Mouse (Mus musculus): ENCODE data around the gene Mbd6. TPM values are rescaled to one million over a fixed set of nuclear protein-coding genes. Genes with fewer than 3 reads are reported as not detected.
A peak's percentile ranks its signal among the peaks of the same experiment; 100 is the strongest.

Mbd6 gene
- polyA plus RNA-seq, 1 experiment, result 27.2 TPM

DNA sequence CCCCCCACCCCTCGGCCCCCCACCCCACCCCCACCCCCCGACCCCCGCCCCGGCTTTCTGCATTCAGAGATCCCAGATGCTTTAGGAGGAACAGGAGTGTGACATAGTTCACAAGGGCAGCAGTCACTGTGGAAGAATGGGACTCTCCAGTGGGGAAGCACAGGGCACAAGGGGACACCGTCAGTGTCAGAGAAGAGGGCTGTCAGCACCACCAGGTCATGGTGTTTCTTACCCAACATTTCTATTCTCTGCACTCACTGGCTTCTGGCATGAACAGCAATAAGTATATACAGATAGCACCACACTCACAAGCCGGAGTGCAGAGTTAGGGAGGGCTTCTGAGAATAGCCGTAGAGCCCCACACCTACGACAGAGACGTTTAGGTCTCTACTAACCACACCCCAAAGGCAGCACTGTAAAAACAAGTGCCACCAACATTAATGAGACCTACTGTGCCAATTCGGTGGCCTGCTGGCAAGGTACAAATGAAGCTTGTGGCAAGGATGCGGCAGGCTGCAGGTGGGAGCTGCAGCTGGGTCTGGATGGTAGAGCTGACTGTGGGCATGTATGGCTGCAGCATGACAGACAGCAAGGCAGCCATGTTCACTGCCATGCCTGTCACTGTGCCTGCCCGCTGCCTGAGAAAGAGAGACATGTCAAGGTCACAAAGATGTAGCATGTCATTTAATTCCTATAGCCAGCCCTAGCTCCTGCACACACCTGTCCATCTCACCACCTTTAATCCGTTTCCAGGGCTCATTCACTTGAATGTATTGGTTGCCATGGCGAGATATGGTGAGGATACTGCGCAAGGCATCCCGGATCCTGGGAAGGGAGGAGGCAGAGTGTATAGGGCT lies 8.4 kb upstream of the Mbd6 start:
- peak; percentile 61 for TF ChIP-seq POLR2A (IDR thresholded peaks at IDR 0.05; ENCODE audit: low read depth, low read length)
- no peak for TF ChIP-seq CTCF (IDR thresholded peaks at IDR 0.05; ENCODE audit: borderline replicate concordance, insufficient read depth, low read length)
- no peak overlapping the region for H3K4me3 ChIP-seq (ENCODE audit: insufficient read depth, low read length)
- H3K4me1 ChIP-seq (ENCODE audit: control insufficient read depth, insufficient read depth, low read length), result peaks cover 3% of the 10 kb centered on the region; the same call in 1 of the 2 replicates
- no peak overlapping the region for H3K27ac ChIP-seq (ENCODE audit: insufficient read depth, low read length)

DNA sequence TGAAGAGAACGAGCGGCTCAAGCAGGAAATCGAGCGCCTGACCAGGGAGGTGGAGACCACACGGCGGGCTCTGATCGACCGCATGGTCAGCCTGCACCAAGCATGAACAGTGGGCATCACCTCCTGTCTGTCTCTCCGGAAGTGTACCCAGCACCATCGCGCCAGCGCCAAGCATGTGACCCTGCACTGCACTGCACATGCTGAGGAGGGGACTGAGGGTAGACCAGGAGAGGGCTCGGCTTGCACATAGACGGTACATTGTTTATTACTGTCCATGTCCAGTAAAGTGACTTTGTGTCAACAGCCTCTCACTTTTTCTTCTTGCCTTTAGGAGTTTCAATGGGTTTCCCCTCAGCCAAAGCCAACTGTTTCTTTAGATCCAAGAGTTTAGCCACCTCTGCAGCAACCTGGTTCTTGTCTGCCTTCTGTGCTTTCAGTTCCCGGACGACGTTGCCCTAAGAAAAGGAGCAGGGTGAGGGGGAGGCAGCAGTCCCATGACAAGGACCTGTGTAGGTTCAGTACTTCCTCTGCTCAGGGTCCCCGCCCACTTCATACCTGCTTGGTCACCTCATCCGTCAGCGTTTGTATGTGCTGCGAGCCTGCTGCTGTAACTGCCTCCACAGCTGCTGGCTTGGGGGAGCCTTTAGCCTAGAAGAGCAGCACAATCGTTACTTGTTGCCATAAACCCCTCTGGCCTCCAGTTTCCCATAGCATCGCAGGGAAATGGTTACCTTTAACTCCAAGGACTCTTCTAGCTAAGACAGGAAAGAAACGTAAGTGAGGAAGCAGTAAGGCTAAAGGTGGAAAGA lies 7.4 kb upstream of the Mbd6 start:
- no peak overlapping the region for H3K27ac ChIP-seq (ENCODE audit: insufficient read depth, low read length)
- TF ChIP-seq POLR2A (IDR thresholded peaks at IDR 0.05; ENCODE audit: low read depth, low read length), result peak; percentile 35
- no peak for TF ChIP-seq CTCF (IDR thresholded peaks at IDR 0.05; ENCODE audit: borderline replicate concordance, insufficient read depth, low read length)
- no peak overlapping the region for H3K4me3 ChIP-seq (ENCODE audit: insufficient read depth, low read length)

DNA sequence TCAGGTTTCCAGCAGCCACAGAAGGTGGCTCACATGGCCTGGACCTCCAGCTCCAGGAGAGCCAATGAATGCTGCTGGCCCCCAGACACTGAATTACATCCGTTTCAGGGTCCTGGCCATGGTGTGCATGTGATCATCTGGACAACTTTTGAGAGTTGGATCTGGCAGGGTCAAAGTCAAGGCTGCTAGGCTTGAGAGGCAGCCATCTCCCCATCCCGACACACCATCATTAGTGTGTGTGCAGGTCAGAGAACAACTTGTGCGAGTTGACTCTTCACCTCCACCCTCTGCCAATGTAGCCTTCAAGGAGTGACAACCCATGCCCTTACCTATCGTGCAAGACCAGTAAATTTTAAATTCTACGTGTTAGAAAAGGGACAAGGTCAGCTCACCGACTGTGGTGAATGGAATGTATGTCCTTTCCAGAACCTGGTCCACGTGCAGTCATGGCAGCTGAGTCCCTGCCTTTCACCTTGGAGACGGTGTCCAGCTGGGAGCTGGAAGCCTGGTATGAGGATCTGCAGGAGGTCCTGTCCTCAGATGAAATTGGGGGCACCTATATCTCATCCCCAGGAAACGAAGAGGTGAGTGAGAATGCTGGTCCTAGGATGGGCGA lies 6.2 kb upstream of the Mbd6 start:
- Histone ChIP-seq H3K27ac (ENCODE audit: insufficient read depth, low read length) (no peak overlapping the region), H3K4me3 (ENCODE audit: insufficient read depth, low read length) (no peak overlapping the region), H3K4me1 (ENCODE audit: control insufficient read depth, insufficient read depth, low read length) (peaks cover 3% of the 10 kb centered on the region; the same call in 1 of the 2 replicates)
- TF ChIP-seq POLR2A (IDR thresholded peaks at IDR 0.05; ENCODE audit: low read depth, low read length) (peak; percentile 62), CTCF (IDR thresholded peaks at IDR 0.05; ENCODE audit: borderline replicate concordance, insufficient read depth, low read length) (no peak)

More for the DNA sequence above, 7.4 kb upstream of the Mbd6 start:
- H3K4me1 ChIP-seq (ENCODE audit: control insufficient read depth, insufficient read depth, low read length), result peaks cover 3% of the 10 kb centered on the region; the same call in 1 of the 2 replicates

DNA sequence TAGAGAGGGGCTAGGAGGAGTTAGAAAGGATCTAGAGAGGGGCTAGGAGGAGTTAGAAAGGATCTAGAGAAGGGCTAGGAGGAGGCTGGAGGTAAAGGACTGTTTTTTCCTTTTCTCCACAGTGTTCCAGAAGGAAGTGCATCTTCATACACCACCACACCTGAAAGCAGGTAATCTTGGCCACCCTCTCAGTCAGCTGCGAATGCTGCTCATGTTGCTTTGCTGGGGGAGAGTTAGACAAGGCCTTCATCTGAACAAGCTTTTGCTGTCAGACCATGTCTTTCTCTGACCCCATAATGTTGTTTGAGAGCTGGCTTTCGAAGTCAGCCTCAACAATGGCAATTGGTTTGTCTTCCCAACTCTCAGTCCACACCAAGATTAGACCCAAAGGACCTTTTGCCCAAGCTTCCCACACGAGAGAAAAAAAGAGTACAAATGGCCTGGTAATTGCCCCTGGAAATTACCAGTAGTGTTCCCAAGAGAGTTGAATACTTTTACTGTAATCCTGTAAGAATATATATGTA lies 4.8 kb upstream of the Mbd6 start:
- H3K27ac ChIP-seq (ENCODE audit: insufficient read depth, low read length), result no peak overlapping the region
- TF ChIP-seq CTCF (IDR thresholded peaks at IDR 0.05; ENCODE audit: borderline replicate concordance, insufficient read depth, low read length), result no peak
- no peak; the same call in 1 of the 2 replicates for TF ChIP-seq POLR2A (IDR thresholded peaks at IDR 0.05; ENCODE audit: low read depth, low read length)
- H3K4me3 ChIP-seq (ENCODE audit: insufficient read depth, low read length), result peak overlapping the region; percentile 80
- peaks cover 5% of the 10 kb centered on the region; the same call in 1 of the 2 replicates for H3K4me1 ChIP-seq (ENCODE audit: control insufficient read depth, insufficient read depth, low read length)

DNA sequence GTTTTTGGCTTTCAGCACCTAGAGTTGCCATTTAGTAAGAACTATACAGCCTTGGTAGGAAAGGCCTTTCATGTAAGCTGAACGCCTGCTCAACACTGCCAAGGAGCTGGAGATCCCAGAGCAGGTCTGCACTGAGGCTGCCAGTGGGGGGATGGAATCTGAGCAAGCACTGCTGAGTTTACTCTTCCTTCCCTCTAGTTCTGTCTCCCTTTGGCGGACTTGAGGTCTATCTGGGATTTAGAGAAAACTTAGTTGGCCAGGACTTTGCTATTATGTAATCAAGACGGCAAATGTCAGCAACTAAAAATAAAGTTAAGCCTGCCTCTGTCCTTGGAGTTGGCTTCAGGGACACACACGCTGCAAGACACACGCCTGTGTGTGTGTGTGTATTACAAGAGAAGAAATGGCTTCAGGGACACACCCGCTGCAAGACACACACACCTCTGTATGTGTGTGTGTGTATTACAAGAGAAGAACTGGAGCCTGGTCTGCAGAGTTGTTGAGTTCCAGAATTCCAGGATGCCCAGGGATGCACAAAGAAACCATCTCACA lies 4.2 kb upstream of the Mbd6 start:
- H3K4me3 ChIP-seq (ENCODE audit: insufficient read depth, low read length), result peak overlapping the region; percentile 80
- TF ChIP-seq CTCF (IDR thresholded peaks at IDR 0.05; ENCODE audit: borderline replicate concordance, insufficient read depth, low read length), result no peak
- TF ChIP-seq POLR2A (IDR thresholded peaks at IDR 0.05; ENCODE audit: low read depth, low read length), result peak; percentile 54

DNA sequence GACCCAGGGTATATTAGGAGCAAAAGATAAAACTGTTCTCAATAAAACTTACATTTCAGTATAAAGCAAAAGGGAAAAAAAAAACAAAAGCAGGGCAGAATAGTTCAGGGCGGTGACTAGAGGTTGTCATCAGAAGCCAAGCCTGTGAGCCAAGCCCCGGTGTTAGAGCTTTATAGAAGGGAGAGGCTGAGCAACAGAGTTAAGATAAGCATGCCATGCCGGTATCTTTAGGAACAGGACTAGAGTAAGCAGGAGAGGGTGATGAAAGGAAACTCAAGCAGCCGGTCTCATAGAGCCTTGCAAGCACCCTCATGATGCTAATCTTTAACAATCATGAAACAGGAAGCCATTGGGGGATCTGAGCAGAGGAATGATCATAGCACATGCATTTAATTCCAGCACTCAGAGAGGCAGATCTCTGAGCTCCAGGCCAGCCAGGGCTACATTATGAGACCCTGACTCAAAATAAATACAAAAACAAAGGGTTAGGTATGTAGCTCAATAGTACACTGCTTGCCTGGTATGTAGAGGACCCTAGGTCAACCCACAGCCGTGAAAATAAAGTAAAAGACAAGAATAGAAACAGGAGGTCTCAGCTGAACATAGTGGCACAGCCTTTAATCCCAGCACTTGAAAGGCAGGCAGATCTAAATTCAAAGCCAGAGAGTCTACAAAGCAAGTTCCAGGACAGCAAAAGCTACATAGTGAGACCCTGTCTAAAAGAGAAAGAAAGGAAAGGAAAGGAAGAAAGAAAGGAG lies 3.2 kb upstream of the Mbd6 start:
- peaks cover 9% of the 10 kb centered on the region; the same call in 1 of the 2 replicates for H3K4me1 ChIP-seq (ENCODE audit: control insufficient read depth, insufficient read depth, low read length)
- peak overlapping the region; percentile 94 for H3K27ac ChIP-seq (ENCODE audit: insufficient read depth, low read length)
- TF ChIP-seq POLR2A (IDR thresholded peaks at IDR 0.05; ENCODE audit: low read depth, low read length) (peak; percentile 40), CTCF (IDR thresholded peaks at IDR 0.05; ENCODE audit: borderline replicate concordance, insufficient read depth, low read length) (no peak)
- peak overlapping the region; percentile 80 for H3K4me3 ChIP-seq (ENCODE audit: insufficient read depth, low read length)

More for the DNA sequence above, 4.2 kb upstream of the Mbd6 start:
- Histone ChIP-seq H3K27ac (ENCODE audit: insufficient read depth, low read length) (0 out of 2 replicates have a peak overlapping the region, but pooled peaks have one; percentile 1), H3K4me1 (ENCODE audit: control insufficient read depth, insufficient read depth, low read length) (peaks cover 5% of the 10 kb centered on the region; the same call in 1 of the 2 replicates)

DNA sequence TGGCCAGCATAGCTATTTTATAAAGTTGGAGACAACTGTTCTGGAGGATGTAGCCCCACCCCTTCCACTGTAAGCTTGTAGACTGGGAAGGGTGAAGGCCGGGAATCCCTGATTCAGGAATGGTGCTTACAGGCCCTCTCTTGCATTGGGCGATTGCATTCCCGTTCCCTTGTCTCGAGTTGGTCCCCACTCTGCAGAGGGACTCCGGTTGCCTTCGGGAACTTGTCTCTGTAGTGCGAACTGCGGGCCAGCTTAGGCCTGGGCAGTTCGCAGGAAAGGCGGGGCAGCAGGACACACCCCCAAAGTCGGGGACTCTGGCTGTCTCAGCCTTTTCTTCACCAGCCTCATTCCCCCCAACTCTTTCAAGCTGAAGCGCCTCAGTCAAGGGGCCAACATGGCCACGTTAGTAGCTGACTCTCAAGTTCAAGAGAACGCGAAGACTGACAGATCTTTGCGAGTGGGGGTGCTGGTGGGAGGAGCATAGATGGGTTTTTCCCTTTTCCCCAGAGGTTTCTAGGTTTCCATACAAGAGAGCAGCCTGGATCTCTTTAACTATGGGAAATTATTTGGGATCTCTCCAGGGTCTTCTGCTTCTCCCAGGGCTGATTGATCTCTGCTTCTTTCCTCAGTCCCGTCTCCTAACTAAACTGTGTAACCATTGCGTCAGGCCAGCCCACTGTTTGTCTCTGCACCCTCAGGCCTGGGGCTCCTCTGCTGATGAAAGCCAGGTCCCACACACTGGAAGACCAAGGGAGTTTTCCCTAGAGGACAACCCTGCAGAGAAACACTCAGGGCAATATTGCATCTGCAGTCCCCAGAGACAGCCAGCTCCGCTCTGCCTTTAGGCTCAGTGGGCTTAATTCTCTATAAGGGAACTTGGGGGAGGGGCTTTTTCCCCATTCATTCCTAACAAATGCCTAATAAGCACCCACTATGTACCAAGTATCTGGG lies 2.4 kb upstream of the Mbd6 start:
- no peak for TF ChIP-seq CTCF (IDR thresholded peaks at IDR 0.05; ENCODE audit: borderline replicate concordance, insufficient read depth, low read length)
- TF ChIP-seq POLR2A (IDR thresholded peaks at IDR 0.05; ENCODE audit: low read depth, low read length), result no peak; the same call in none of the 2 replicates
- H3K27ac ChIP-seq (ENCODE audit: insufficient read depth, low read length), result peak overlapping the region; percentile 94
- H3K4me3 ChIP-seq (ENCODE audit: insufficient read depth, low read length), result peak overlapping the region; percentile 80
- peaks cover 10% of the 10 kb centered on the region; the same call in 1 of the 2 replicates for H3K4me1 ChIP-seq (ENCODE audit: control insufficient read depth, insufficient read depth, low read length)

Data from embryonic fibroblast, embryonic 13.5 days (primary cell).